Mouse (Mus musculus): Measurements from ENCODE around the gene Vps54. TPM values are rescaled to one million over a fixed set of nuclear protein-coding genes. Genes with fewer than 3 reads are reported as not detected.

The Vps54 gene
- polyA plus RNA-seq, 1 experiment, result 28.0 TPM

DNA sequence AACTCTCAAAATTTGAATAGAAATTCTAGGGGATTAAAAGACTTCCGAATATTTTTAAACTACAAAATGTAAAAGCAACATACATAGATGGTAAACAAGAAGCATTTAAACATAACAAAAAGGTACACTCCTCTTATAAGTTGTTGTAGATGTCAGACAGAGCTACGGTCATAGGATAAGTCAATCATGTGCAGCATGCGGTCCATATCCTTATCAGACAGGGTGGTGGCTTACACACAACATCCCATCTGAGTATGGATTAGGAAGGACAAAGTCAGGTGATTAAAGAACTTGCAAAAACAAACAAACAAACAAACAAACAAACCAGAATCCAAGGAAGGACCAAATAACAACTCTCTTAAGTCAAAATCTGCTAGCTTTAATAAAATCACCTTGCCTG, 106.9 kb downstream of the Vps54 start:
- TF ChIP-seq CTCF (IDR thresholded peaks at IDR 0.05; ENCODE audit: borderline replicate concordance, control insufficient read depth, extremely low read depth, insufficient read depth, low read length, poor library complexity) (no peak), POLR2A (IDR thresholded peaks at IDR 0.05; ENCODE audit: control insufficient read depth, extremely low read depth, insufficient read depth, low read length, poor library complexity) (no peak)
- no peak overlapping the region for H3K27ac ChIP-seq (ENCODE audit: control insufficient read depth, insufficient read depth, low read length)
- H3K27me3 ChIP-seq (ENCODE audit: control insufficient read depth, insufficient read depth, low read length), result no peaks in the 10 kb centered on the region
- H3K4me3 ChIP-seq (ENCODE audit: control insufficient read depth, insufficient read depth, low read length), result no peak overlapping the region
- H3K4me1 ChIP-seq (replicated peaks; ENCODE audit: control insufficient read depth, insufficient read depth, low read length), result no peaks in the 10 kb centered on the region
- H3K36me3 ChIP-seq (ENCODE audit: control insufficient read depth, insufficient read depth, low read length), result no peaks in the 10 kb centered on the region; the same call in 1 of the 2 replicates
- WGBS, result over 99% methylated on average over 3 of the region's 3 CpGs
- no peak for DNase-seq

DNA sequence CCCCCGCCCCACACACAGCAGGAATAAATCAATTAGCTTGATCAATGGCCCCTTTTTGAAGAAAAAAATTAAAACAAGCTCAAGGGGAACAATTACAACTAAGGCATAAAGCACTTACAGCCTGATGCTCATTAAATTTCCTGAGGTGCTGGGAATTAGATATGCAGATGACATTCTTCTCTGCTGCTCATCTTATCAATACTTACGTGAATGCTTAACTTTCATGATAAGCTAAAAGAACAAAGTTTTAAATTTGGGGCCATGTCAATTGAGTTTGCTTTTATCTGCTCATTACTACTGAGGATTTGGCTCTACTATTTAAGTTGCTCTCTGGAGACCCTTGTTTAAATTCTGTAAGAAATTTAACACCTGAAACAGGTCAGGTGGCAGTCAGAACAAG, 109.8 kb downstream of the Vps54 start:
- Histone ChIP-seq H3K27ac (ENCODE audit: control insufficient read depth, insufficient read depth, low read length) (no peak overlapping the region), H3K36me3 (ENCODE audit: control insufficient read depth, insufficient read depth, low read length) (peaks cover 10% of the 10 kb centered on the region; the same call in 1 of the 2 replicates), H3K4me3 (ENCODE audit: control insufficient read depth, insufficient read depth, low read length) (no peak overlapping the region), H3K27me3 (ENCODE audit: control insufficient read depth, insufficient read depth, low read length) (no peaks in the 10 kb centered on the region), H3K4me1 (replicated peaks; ENCODE audit: control insufficient read depth, insufficient read depth, low read length) (no peaks in the 10 kb centered on the region)
- DNase-seq, result no peak
- WGBS, result 97% methylated on average over 2 of the region's 2 CpGs
- TF ChIP-seq POLR2A (IDR thresholded peaks at IDR 0.05; ENCODE audit: control insufficient read depth, extremely low read depth, insufficient read depth, low read length, poor library complexity), result no peak
- TF ChIP-seq CTCF (IDR thresholded peaks at IDR 0.05; ENCODE audit: borderline replicate concordance, control insufficient read depth, extremely low read depth, insufficient read depth, low read length, poor library complexity), result no peak

DNA sequence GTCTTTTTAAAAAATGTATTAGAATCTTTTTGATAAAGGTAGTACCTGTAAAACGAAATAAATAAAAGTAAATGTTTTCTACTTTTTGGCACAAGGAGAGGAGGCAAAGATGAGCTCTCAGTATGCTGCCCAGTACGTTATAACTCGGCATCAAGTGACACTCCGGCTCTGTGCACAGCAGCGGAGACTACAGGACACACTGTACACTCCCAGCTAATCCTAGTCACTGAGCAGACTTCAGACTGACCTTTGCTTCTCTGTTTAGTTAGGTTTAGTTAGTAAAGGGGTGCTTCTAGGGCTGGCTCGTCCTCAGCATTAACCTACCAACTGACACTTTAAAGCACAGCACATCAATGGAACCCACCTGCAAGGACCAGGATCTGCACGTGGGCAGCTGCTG, 112.2 kb downstream of the Vps54 start:
- TF ChIP-seq CTCF (IDR thresholded peaks at IDR 0.05; ENCODE audit: borderline replicate concordance, control insufficient read depth, extremely low read depth, insufficient read depth, low read length, poor library complexity) (no peak), POLR2A (IDR thresholded peaks at IDR 0.05; ENCODE audit: control insufficient read depth, extremely low read depth, insufficient read depth, low read length, poor library complexity) (no peak)
- Histone ChIP-seq H3K4me1 (replicated peaks; ENCODE audit: control insufficient read depth, insufficient read depth, low read length) (no peaks in the 10 kb centered on the region), H3K27ac (ENCODE audit: control insufficient read depth, insufficient read depth, low read length) (no peak overlapping the region), H3K4me3 (ENCODE audit: control insufficient read depth, insufficient read depth, low read length) (no peak overlapping the region), H3K27me3 (ENCODE audit: control insufficient read depth, insufficient read depth, low read length) (no peaks in the 10 kb centered on the region), H3K36me3 (ENCODE audit: control insufficient read depth, insufficient read depth, low read length) (peaks cover 10% of the 10 kb centered on the region; the same call in 1 of the 2 replicates)
- WGBS, result 95% methylated on average over 7 of the region's 7 CpGs
- DNase-seq, result no peak

DNA sequence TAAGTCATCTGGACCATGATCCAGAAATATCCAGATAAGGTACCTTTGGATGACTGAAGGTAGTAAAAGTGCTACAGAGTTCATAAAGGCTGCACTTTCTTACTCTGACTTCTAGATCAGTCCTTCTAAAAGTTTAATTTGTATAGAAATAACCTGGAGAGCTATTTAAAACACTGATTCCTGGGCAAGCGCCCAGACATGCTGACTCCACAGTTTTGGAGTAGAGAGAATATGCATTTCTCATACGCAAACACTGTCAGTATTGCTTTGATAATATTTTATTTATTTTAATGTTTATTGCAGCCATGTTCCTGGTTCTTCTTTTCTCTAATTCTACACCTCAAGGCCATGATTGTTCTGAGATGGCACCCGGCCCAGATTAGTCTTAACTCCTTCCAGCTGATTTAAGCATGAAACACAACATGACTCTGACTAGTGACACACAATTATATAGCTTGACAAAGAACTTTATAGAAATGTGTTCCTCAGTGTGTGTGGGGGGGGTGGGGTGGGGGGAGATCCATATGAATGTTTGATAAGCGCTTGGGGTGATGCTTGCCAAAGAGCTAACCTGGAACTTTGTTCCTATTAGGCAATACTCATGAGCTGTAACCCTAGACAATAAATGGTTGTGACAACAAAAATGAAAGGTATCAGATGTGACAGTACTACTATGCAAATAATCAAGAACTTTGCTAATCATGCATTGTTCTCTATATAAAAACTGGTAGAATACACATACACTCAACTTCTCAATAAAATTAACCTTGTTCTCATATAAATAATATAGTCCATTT, 124.3 kb downstream of the Vps54 start:
- Histone ChIP-seq H3K36me3 (ENCODE audit: control insufficient read depth, insufficient read depth, low read length) (no peaks in the 10 kb centered on the region), H3K4me1 (replicated peaks; ENCODE audit: control insufficient read depth, insufficient read depth, low read length) (no peaks in the 10 kb centered on the region), H3K27me3 (ENCODE audit: control insufficient read depth, insufficient read depth, low read length) (no peaks in the 10 kb centered on the region), H3K27ac (ENCODE audit: control insufficient read depth, insufficient read depth, low read length) (no peak overlapping the region), H3K4me3 (ENCODE audit: control insufficient read depth, insufficient read depth, low read length) (no peak overlapping the region)
- no peak for DNase-seq
- 96% methylated on average over 4 of the region's 4 CpGs for WGBS
- TF ChIP-seq POLR2A (IDR thresholded peaks at IDR 0.05; ENCODE audit: control insufficient read depth, extremely low read depth, insufficient read depth, low read length, poor library complexity), result no peak
- TF ChIP-seq CTCF (IDR thresholded peaks at IDR 0.05; ENCODE audit: borderline replicate concordance, control insufficient read depth, extremely low read depth, insufficient read depth, low read length, poor library complexity), result no peak

DNA sequence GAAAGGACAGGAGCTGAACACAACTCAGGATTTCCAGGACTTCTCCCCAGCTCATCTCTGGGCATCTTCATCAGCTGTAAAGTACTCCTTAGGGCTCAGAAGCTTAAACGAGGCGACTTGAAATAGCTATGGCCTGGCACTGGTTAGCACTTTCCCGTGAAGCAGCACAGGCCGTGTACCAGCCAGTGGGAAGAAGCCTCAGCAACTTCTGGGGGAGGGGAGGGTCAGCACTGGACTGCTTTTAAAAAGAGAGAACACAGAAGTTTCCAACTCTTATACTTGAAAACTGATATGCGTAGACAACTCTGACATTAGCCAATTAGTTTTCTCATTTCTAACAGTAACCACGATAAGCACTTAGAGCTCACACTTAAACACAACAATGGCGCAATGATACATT, 129.4 kb downstream of the Vps54 start:
- DNase-seq, result no peak
- TF ChIP-seq POLR2A (IDR thresholded peaks at IDR 0.05; ENCODE audit: control insufficient read depth, extremely low read depth, insufficient read depth, low read length, poor library complexity), result no peak
- TF ChIP-seq CTCF (IDR thresholded peaks at IDR 0.05; ENCODE audit: borderline replicate concordance, control insufficient read depth, extremely low read depth, insufficient read depth, low read length, poor library complexity), result no peak
- Histone ChIP-seq H3K27ac (ENCODE audit: control insufficient read depth, insufficient read depth, low read length) (no peak overlapping the region), H3K36me3 (ENCODE audit: control insufficient read depth, insufficient read depth, low read length) (no peaks in the 10 kb centered on the region), H3K4me3 (ENCODE audit: control insufficient read depth, insufficient read depth, low read length) (no peak overlapping the region), H3K4me1 (replicated peaks; ENCODE audit: control insufficient read depth, insufficient read depth, low read length) (peaks cover 3% of the 10 kb centered on the region; the same call in 1 of the 2 replicates), H3K27me3 (ENCODE audit: control insufficient read depth, insufficient read depth, low read length) (no peaks in the 10 kb centered on the region)
- 92% methylated on average over 7 of the region's 7 CpGs for WGBS

DNA sequence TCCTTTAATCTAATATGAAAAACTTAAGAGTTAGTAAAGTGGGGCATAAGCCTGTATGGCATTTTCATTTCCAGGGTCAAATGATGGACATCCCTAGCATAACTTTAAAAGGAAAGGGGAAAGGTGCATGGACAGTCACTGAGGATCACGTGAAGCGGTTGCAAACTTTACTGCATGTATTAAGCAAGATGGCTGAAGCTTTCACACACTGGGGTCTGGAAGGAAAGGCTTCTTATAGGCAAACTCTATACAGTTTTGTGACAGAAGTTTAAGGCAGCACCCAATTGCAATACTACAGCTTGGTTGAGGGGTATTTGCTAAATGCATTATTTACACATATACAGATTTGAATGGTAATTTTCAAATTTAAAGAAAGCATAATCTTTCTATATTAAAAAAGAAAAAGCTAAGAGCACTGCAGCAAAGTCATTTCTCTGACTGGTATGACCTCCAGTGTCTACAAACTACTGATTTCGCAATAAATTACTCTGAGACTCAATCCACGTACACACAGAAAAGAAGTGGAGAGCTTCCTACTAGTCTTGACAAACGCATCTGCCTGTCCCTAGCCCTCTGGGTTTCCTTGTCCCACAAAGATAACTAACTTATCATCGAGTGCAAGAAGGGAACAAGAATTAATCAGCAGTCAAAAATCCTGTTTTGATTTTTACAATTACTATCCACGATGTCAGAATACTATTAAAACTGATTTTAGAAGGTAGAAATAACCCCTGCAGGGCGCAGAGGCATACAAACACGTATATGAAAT, 130.4 kb downstream of the Vps54 start:
- TF ChIP-seq CTCF (IDR thresholded peaks at IDR 0.05; ENCODE audit: borderline replicate concordance, control insufficient read depth, extremely low read depth, insufficient read depth, low read length, poor library complexity), result no peak
- TF ChIP-seq POLR2A (IDR thresholded peaks at IDR 0.05; ENCODE audit: control insufficient read depth, extremely low read depth, insufficient read depth, low read length, poor library complexity), result no peak
- 37% methylated on average over 9 of the region's 9 CpGs for WGBS
- no peak overlapping the region for H3K27ac ChIP-seq (ENCODE audit: control insufficient read depth, insufficient read depth, low read length)
- no peak overlapping the region for H3K4me3 ChIP-seq (ENCODE audit: control insufficient read depth, insufficient read depth, low read length)
- no peak for DNase-seq
- peaks cover 3% of the 10 kb centered on the region; the same call in 1 of the 2 replicates for H3K4me1 ChIP-seq (replicated peaks; ENCODE audit: control insufficient read depth, insufficient read depth, low read length)
- H3K27me3 ChIP-seq (ENCODE audit: control insufficient read depth, insufficient read depth, low read length), result no peaks in the 10 kb centered on the region
- no peaks in the 10 kb centered on the region for H3K36me3 ChIP-seq (ENCODE audit: control insufficient read depth, insufficient read depth, low read length)
